Mouse (Mus musculus) left cerebral cortex, adult 11 months (tissue): ENCODE measurements at regions not wholly inside any gene's neighbourhood (a gene's known extent, or its start where the extent isn't known, plus 50 kb on each side); places are given as distances from the start of the nearest gene placed in this dataset.
"Not testable (repeated sequence)": the region's sequence is repeated elsewhere in the genome, so short reads cannot be mapped to it uniquely, and the experiment has no call there.

Experiments used
- DNase-seq: peaks from one replicate; pipeline ENCODE4 v3.0.0; 2022; ENCODE audit warnings: low spot score

GRCm38 (mm10) chr3:147838816-147839215 is 986.6 kb downstream of the Ttll7 start:
- no peak for DNase-seq

GRCm38 (mm10) chr3:147835716-147836115 is 983.5 kb downstream of the Ttll7 start:
- no peak for DNase-seq

- DNase-seq: no peak
Measured at GRCm38 (mm10) chr3:147825337-147825736, 973.2 kb downstream of the Ttll7 start.

GRCm38 (mm10) chr3:147824451-147824850 is 972.3 kb downstream of the Ttll7 start:
- DNase-seq: no peak

- no peak for DNase-seq
Measured at GRCm38 (mm10) chr3:147814080-147814650, 962.0 kb downstream of the Ttll7 start.

- DNase-seq: no peak
Measured at GRCm38 (mm10) chr3:147802546-147802945, 950.4 kb downstream of the Ttll7 start.

- DNase-seq: no peak
Measured at GRCm38 (mm10) chr3:147796524-147796923, 944.4 kb downstream of the Ttll7 start.

- no peak for DNase-seq
Measured at GRCm38 (mm10) chr3:147795116-147795515, 942.9 kb downstream of the Ttll7 start.

- no peak for DNase-seq
Measured at GRCm38 (mm10) chr3:147786555-147786954, 934.4 kb downstream of the Ttll7 start.

GRCm38 (mm10) chr3:147750842-147751191 is 898.6 kb downstream of the Ttll7 start:
- no peak for DNase-seq

GRCm38 (mm10) chr3:147749939-147750841 is 898.0 kb downstream of the Ttll7 start:
- no peak for DNase-seq

GRCm38 (mm10) chr3:147749442-147749841 is 897.3 kb downstream of the Ttll7 start:
- no peak for DNase-seq

GRCm38 (mm10) chr3:147736673-147737439 is 884.7 kb downstream of the Ttll7 start:
- DNase-seq: no peak

- DNase-seq: no peak
Measured at GRCm38 (mm10) chr3:147716391-147716790, 864.2 kb downstream of the Ttll7 start.

- DNase-seq: no peak
Measured at GRCm38 (mm10) chr3:147707401-147707801, 855.2 kb downstream of the Ttll7 start.

GRCm38 (mm10) chr3:147683730-147684129 is 831.6 kb downstream of the Ttll7 start:
- DNase-seq: no peak

- DNase-seq: no peak
Measured at GRCm38 (mm10) chr3:147680299-147680698, 828.1 kb downstream of the Ttll7 start.

GRCm38 (mm10) chr3:147662572-147662971 is 810.4 kb downstream of the Ttll7 start:
- DNase-seq: no peak

GRCm38 (mm10) chr3:147652849-147653248 is 800.7 kb downstream of the Ttll7 start:
- no peak for DNase-seq

- DNase-seq: not testable (repeated sequence)
Measured at GRCm38 (mm10) chr3:147635486-147635885, 783.3 kb downstream of the Ttll7 start.

GRCm38 (mm10) chr3:147631151-147631550 is 779.0 kb downstream of the Ttll7 start:
- no peak for DNase-seq

- no peak for DNase-seq
Measured at GRCm38 (mm10) chr3:147583697-147584315, 731.6 kb downstream of the Ttll7 start.
